ENCODE assay signal across 11 mouse cellular contexts in genomic region chr2:153582876-153583585, GRCm38 (mm10). TPM values are rescaled to one million over a fixed set of nuclear protein-coding genes. Genes with fewer than 3 reads are reported as not detected.
A peak's percentile ranks its signal among the peaks of the same experiment; 100 is the strongest.
DNase-seq lines count a peak whose midpoint lies in the region; ATAC-seq and TF ChIP-seq lines count a peak whose summit lies in the region.
"Had no signal": no experiment of that assay in that cellular context is flagged by ENCODE, and none has a peak within 500 bp of the region (broad histone marks: within the 10 kb centered on the region; RNA-seq: fewer than 3 reads in every experiment).

No protein-coding gene starts in this region.

- DNase-seq in heart, embryonic 10.5 days (ENCODE audit: low spot score), result peak; percentile 90
- no peak for DNase-seq in heart, postnatal 10 days
- no peak for DNase-seq in neural tube, embryonic 10.5 days (ENCODE audit: extremely low spot score, low spot score)
- peak; percentile 79 for DNase-seq in liver
- DNase-seq in stomach, postnatal 0 days (ENCODE audit: low spot score), result peak; percentile 31
- no peak for DNase-seq in adrenal gland, postnatal 14 days
- DNase-seq in frontal cortex, postnatal 25 days (ENCODE audit: low spot score in 2 of 2), result no peak
- DNase-seq: kidney, adult 8-10 months; retina, postnatal 1 day had no signal

- no peak overlapping the region for H3K4me3 ChIP-seq in heart, embryonic 10.5 days
- no peak overlapping the region for H3K4me3 ChIP-seq in neural tube, embryonic 13.5 days
- H3K4me3 ChIP-seq in stomach, postnatal 0 days (ENCODE audit: low read depth, low read length), result no peak overlapping the region

- no peaks in the 10 kb centered on the region for H3K27me3 ChIP-seq in heart, embryonic 10.5 days (ENCODE audit: insufficient read depth, poor library complexity, severe bottlenecking)
- no peaks in the 10 kb centered on the region for H3K27me3 ChIP-seq in neural tube, embryonic 13.5 days
- no peaks in the 10 kb centered on the region for H3K27me3 ChIP-seq in stomach, postnatal 0 days (ENCODE audit: control insufficient read depth, insufficient read depth, low read length)

- H3K4me2 ChIP-seq in neural tube, embryonic 13.5 days, result no peak overlapping the region
- H3K4me2 ChIP-seq in stomach, postnatal 0 days (replicated peaks; ENCODE audit: low read depth), result no peak overlapping the region

- no peaks in the 10 kb centered on the region for H3K36me3 ChIP-seq in heart, embryonic 10.5 days
- H3K36me3 ChIP-seq in neural tube, embryonic 13.5 days, result no peaks in the 10 kb centered on the region
- H3K36me3 ChIP-seq in stomach, postnatal 0 days (ENCODE audit: control insufficient read depth, insufficient read depth, low read length), result no peaks in the 10 kb centered on the region

- peak; percentile 25; the same call in 1 of the 2 replicates for ATAC-seq in neural tube, embryonic 13.5 days (ENCODE audit: low read depth)
- ATAC-seq in stomach, postnatal 0 days (ENCODE audit: low FRiP score, low TSS enrichment), result no peak
- ATAC-seq: lung, postnatal 0 days had no signal

- peak overlapping the region; percentile 70 for H3K27ac ChIP-seq in heart, embryonic 10.5 days
- H3K27ac ChIP-seq in neural tube, embryonic 13.5 days (replicated peaks), result no peak overlapping the region
- H3K27ac ChIP-seq in stomach, postnatal 0 days (replicated peaks), result no peak overlapping the region

- WGBS in heart, embryonic 10.5 days, result 47% methylated on average over 15 of the region's 15 CpGs
- WGBS in neural tube, embryonic 13.5 days, result 55% methylated on average over 15 of the region's 15 CpGs
- 58% methylated on average over 15 of the region's 15 CpGs for WGBS in stomach, postnatal 0 days

- H3K4me1 ChIP-seq in heart, embryonic 10.5 days, result peaks cover 43% of the 10 kb centered on the region
- peaks cover 20% of the 10 kb centered on the region for H3K4me1 ChIP-seq in neural tube, embryonic 13.5 days (replicated peaks)
- H3K4me1 ChIP-seq in stomach, postnatal 0 days (replicated peaks; ENCODE audit: control insufficient read depth, insufficient read depth), result no peaks in the 10 kb centered on the region

- intact Hi-C loops in heart, postnatal 10 days (cut with DNase I), result loop anchor here (10.0 kb wide), 1 partner anchor 288 kb away; the partner anchor contains the start of gene Kif3b

- no peaks in the 10 kb centered on the region for H3K9me3 ChIP-seq in heart, embryonic 10.5 days
- H3K9me3 ChIP-seq in neural tube, embryonic 13.5 days, result no peaks in the 10 kb centered on the region
- H3K9me3 ChIP-seq in stomach, postnatal 0 days (ENCODE audit: control insufficient read depth, low read length), result no peaks in the 10 kb centered on the region

- no peak overlapping the region for H3K9ac ChIP-seq in neural tube, embryonic 13.5 days
- no peak overlapping the region for H3K9ac ChIP-seq in stomach, postnatal 0 days (ENCODE audit: low read length)

- TF ChIP-seq EP300 in stomach, postnatal 0 days (optimal IDR thresholded peaks at IDR 0.05), result no peak

- TF ChIP-seq CTCF in stomach, postnatal 0 days (IDR thresholded peaks at IDR 0.05; ENCODE audit: low read depth), result no peak

RNA-seq across cellular contexts. Expression of gene Commd7, which starts 49.5 kb away (rescaled TPM):
- polyA plus RNA-seq in heart, embryonic 10.5 days (2016; fragmentation: Nextera tagmentation; extraction: Ambion mirVana), result 64.8 and 68.6 TPM in 2 replicates
- total RNA-seq in heart, postnatal 10 days (2021), result 10 to 100 TPM; 20.1 to 24.2 TPM
- polyA plus RNA-seq in neural tube, embryonic 13.5 days (2015; fragmentation: Nextera tagmentation; extraction: Ambion mirVana), result 84.6 and 85.9 TPM in 2 replicates
- polyA plus RNA-seq in stomach, postnatal 0 days (2015; fragmentation: Nextera tagmentation; extraction: Ambion mirVana), result 68.1 and 70.1 TPM in 2 replicates
- total RNA-seq in adrenal gland, postnatal 14 days (2021), result 27.7 and 33.6 TPM in 2 replicates

RNA-seq across cellular contexts. Expression of gene Nol4l, which starts 53.3 kb away (rescaled TPM):
- 20.8 and 21.4 TPM in 2 replicates for polyA plus RNA-seq in heart, embryonic 10.5 days (2016; fragmentation: Nextera tagmentation; extraction: Ambion mirVana)
- 10 to 100 TPM in 1 of 2 experiments, 1 to 10 TPM in 1; 9.5 to 10.4 TPM for total RNA-seq in heart, postnatal 10 days (2021)
- polyA plus RNA-seq in neural tube, embryonic 13.5 days (2015; fragmentation: Nextera tagmentation; extraction: Ambion mirVana), result 40.8 and 43.3 TPM in 2 replicates
- polyA plus RNA-seq in stomach, postnatal 0 days (2015; fragmentation: Nextera tagmentation; extraction: Ambion mirVana), result 4.4 and 4.8 TPM in 2 replicates
- total RNA-seq in adrenal gland, postnatal 14 days (2021), result 15.6 and 16.0 TPM in 2 replicates

Comparison
In these comparisons a context has a peak if more than half of its experiments do, and no peak if none do; other contexts are left out.
1. DNase-seq: peak in heart, embryonic 10.5 days (single experiment), liver (single experiment) and stomach, postnatal 0 days (single experiment); none in heart, postnatal 10 days (0 of 2), neural tube, embryonic 10.5 days (single experiment), adrenal gland, postnatal 14 days (single experiment) and frontal cortex, postnatal 25 days (0 of 2).